Mouse (Mus musculus): ENCODE measurements around the gene Zar1l. TPM values are rescaled to one million over a fixed set of nuclear protein-coding genes. Genes with fewer than 3 reads are reported as not detected.

Gene Zar1l
- polyA plus RNA-seq (2011; ENCODE audit: insufficient read depth, insufficient read length, low replicate concordance, missing spikeins) = not detected in 2 replicates

- Histone ChIP-seq H3K4me3 (replicated peaks; ENCODE audit: control insufficient read depth, low read depth, low read length) (no peak within 1 kb of the TSS), H3K27ac (ENCODE audit: control insufficient read depth, insufficient read depth, low read depth, low read length, poor library complexity) (no peak within 1 kb of the TSS), H3K4me1 (ENCODE audit: control insufficient read depth, insufficient read depth, low read length) (no peaks in the 10 kb centered on the region)
- TF ChIP-seq POLR2A (IDR thresholded peaks at IDR 0.05; ENCODE audit: borderline replicate concordance, control insufficient read depth, low read depth, low read length) (no peak), CTCF (IDR thresholded peaks at IDR 0.05; ENCODE audit: control insufficient read depth, insufficient read depth, low read length) (no peak)
- WGBS = 52% methylated on average over 4 of the region's 4 CpGs
Measured at GRCm38 (mm10) chr5:150518064-150518463, at the start of gene Zar1l. TSS of gene Zar1l (minus strand) at chr5:150518164.

- 91% methylated on average over 5 of the region's 5 CpGs for WGBS
- H3K27ac ChIP-seq (ENCODE audit: control insufficient read depth, insufficient read depth, low read depth, low read length, poor library complexity) = no peak overlapping the region
- no peak for TF ChIP-seq POLR2A (IDR thresholded peaks at IDR 0.05; ENCODE audit: borderline replicate concordance, control insufficient read depth, low read depth, low read length)
- TF ChIP-seq CTCF (IDR thresholded peaks at IDR 0.05; ENCODE audit: control insufficient read depth, insufficient read depth, low read length) = no peak
Measured at GRCm38 (mm10) chr5:150566971-150567370, 49.0 kb upstream of the Zar1l start.

GRCm38 (mm10) chr5:150566226-150566625 lies 48.3 kb upstream of the Zar1l start:
- no peak for TF ChIP-seq CTCF (IDR thresholded peaks at IDR 0.05; ENCODE audit: control insufficient read depth, insufficient read depth, low read length)
- TF ChIP-seq POLR2A (IDR thresholded peaks at IDR 0.05; ENCODE audit: borderline replicate concordance, control insufficient read depth, low read depth, low read length) = no peak
- no peak overlapping the region for H3K4me3 ChIP-seq (replicated peaks; ENCODE audit: control insufficient read depth, low read depth, low read length)
- 66% methylated on average over 3 of the region's 3 CpGs for WGBS
- H3K4me1 ChIP-seq (ENCODE audit: control insufficient read depth, insufficient read depth, low read length) = no peaks in the 10 kb centered on the region
- H3K27ac ChIP-seq (ENCODE audit: control insufficient read depth, insufficient read depth, low read depth, low read length, poor library complexity) = no peak overlapping the region

More at GRCm38 (mm10) chr5:150566971-150567370, 49.0 kb upstream of the Zar1l start:
- Histone ChIP-seq H3K4me3 (replicated peaks; ENCODE audit: control insufficient read depth, low read depth, low read length) (no peak overlapping the region), H3K4me1 (ENCODE audit: control insufficient read depth, insufficient read depth, low read length) (no peaks in the 10 kb centered on the region)

- no peaks in the 10 kb centered on the region for H3K4me1 ChIP-seq (ENCODE audit: control insufficient read depth, insufficient read depth, low read length)
- WGBS = 91% methylated on average over 6 of the region's 6 CpGs
- TF ChIP-seq POLR2A (IDR thresholded peaks at IDR 0.05; ENCODE audit: borderline replicate concordance, control insufficient read depth, low read depth, low read length) (no peak), CTCF (IDR thresholded peaks at IDR 0.05; ENCODE audit: control insufficient read depth, insufficient read depth, low read length) (no peak)
- H3K4me3 ChIP-seq (replicated peaks; ENCODE audit: control insufficient read depth, low read depth, low read length) = no peak overlapping the region
- H3K27ac ChIP-seq (ENCODE audit: control insufficient read depth, insufficient read depth, low read depth, low read length, poor library complexity) = no peak overlapping the region
Measured at GRCm38 (mm10) chr5:150564426-150564825, 46.5 kb upstream of the Zar1l start.

DNA sequence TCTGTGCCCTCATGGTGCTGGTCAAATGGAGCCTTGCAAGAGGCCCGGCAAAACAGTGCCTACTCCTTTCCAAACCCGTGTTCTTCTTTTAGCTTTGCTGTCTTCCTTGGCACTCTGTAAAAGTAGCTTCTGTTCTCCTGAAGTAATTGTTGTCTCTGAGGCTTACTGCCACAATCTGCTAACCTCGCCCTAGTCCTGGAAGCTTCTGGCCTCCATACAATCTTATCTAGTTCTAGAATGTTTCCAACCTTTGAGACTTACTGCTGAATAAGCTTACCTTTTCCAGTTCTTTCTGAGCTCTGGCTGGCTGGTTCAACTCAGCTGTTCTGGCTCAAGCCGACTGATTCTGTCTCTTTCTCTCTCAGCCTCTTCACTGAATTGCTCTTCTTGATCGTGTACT lies 43.8 kb upstream of the Zar1l start:
- TF ChIP-seq POLR2A (IDR thresholded peaks at IDR 0.05; ENCODE audit: borderline replicate concordance, control insufficient read depth, low read depth, low read length) (no peak), CTCF (IDR thresholded peaks at IDR 0.05; ENCODE audit: control insufficient read depth, insufficient read depth, low read length) (no peak)
- no peaks in the 10 kb centered on the region for H3K4me1 ChIP-seq (ENCODE audit: control insufficient read depth, insufficient read depth, low read length)
- WGBS = 77% methylated on average over 5 of the region's 5 CpGs
- H3K27ac ChIP-seq (ENCODE audit: control insufficient read depth, insufficient read depth, low read depth, low read length, poor library complexity) = no peak overlapping the region
- no peak overlapping the region for H3K4me3 ChIP-seq (replicated peaks; ENCODE audit: control insufficient read depth, low read depth, low read length)

DNA sequence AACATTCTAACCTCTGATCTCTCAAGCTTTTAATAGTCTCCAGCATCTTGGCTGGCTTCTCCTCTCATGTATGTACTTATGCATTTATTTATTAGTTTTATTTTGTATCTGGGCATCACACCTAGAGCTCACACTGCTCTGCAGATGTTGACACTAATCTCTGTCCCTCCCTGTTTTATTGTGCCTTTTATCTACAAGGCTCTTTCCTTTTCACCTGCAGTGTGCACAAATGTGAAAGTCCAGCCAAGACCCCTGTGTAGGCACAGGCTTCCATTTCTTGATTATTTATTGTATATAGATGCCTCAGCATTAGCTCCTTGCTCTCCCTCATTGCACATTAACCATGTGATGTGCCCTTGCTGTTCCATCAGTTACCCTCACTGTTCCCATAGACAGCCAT lies 43.4 kb upstream of the Zar1l start:
- TF ChIP-seq CTCF (IDR thresholded peaks at IDR 0.05; ENCODE audit: control insufficient read depth, insufficient read depth, low read length) = no peak
- no peak for TF ChIP-seq POLR2A (IDR thresholded peaks at IDR 0.05; ENCODE audit: borderline replicate concordance, control insufficient read depth, low read depth, low read length)
- Histone ChIP-seq H3K27ac (ENCODE audit: control insufficient read depth, insufficient read depth, low read depth, low read length, poor library complexity) (no peak overlapping the region), H3K4me1 (ENCODE audit: control insufficient read depth, insufficient read depth, low read length) (no peaks in the 10 kb centered on the region), H3K4me3 (replicated peaks; ENCODE audit: control insufficient read depth, low read depth, low read length) (no peak overlapping the region)

- TF ChIP-seq CTCF (IDR thresholded peaks at IDR 0.05; ENCODE audit: control insufficient read depth, insufficient read depth, low read length) (no peak), POLR2A (IDR thresholded peaks at IDR 0.05; ENCODE audit: borderline replicate concordance, control insufficient read depth, low read depth, low read length) (no peak)
- H3K27ac ChIP-seq (ENCODE audit: control insufficient read depth, insufficient read depth, low read depth, low read length, poor library complexity) = no peak overlapping the region
- H3K4me1 ChIP-seq (ENCODE audit: control insufficient read depth, insufficient read depth, low read length) = no peaks in the 10 kb centered on the region
- 91% methylated on average over 5 of the region's 5 CpGs for WGBS
- H3K4me3 ChIP-seq (replicated peaks; ENCODE audit: control insufficient read depth, low read depth, low read length) = no peak overlapping the region
Measured at GRCm38 (mm10) chr5:150560851-150561250, 42.9 kb upstream of the Zar1l start.

DNA sequence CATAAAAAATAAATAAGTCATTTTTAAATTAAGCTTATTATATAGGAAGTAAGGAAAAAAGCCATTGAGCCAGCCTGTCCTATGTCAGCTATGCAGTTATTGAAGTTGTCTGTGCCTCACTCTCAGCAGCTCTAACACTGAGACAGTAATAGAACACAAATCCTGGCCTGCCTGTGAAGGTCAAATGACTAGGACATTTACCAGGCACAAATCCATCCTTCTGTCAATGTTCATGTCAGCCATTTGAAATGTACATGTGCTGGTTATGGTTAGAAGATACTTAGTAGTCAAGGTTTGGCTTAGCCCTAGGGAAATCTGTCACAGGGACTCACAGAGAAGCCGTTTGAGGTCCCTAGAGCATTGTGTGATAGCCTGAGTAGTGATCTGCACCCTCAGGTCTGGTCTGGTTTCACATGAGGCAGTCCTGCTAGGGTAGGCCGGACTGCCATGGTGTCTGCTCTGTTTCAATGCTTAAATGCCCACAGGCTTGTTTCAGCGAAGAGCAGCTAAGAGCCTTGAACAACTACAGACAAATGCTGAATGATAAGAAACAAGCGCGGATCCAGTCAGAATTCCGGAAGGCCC lies 41.6 kb upstream of the Zar1l start:
- H3K4me3 ChIP-seq (replicated peaks; ENCODE audit: control insufficient read depth, low read depth, low read length) = no peak overlapping the region
- 95% methylated on average over 6 of the region's 6 CpGs for WGBS

GRCm38 (mm10) chr5:150551637-150552036 lies 33.7 kb upstream of the Zar1l start:
- Histone ChIP-seq H3K27ac (ENCODE audit: control insufficient read depth, insufficient read depth, low read depth, low read length, poor library complexity) (no peak overlapping the region), H3K4me1 (ENCODE audit: control insufficient read depth, insufficient read depth, low read length) (no peaks in the 10 kb centered on the region), H3K4me3 (replicated peaks; ENCODE audit: control insufficient read depth, low read depth, low read length) (no peak overlapping the region)
- TF ChIP-seq POLR2A (IDR thresholded peaks at IDR 0.05; ENCODE audit: borderline replicate concordance, control insufficient read depth, low read depth, low read length) (no peak), CTCF (IDR thresholded peaks at IDR 0.05; ENCODE audit: control insufficient read depth, insufficient read depth, low read length) (no peak)
- 78% methylated on average over 3 of the region's 3 CpGs for WGBS

More for the DNA sequence above, 41.6 kb upstream of the Zar1l start:
- no peaks in the 10 kb centered on the region for H3K4me1 ChIP-seq (ENCODE audit: control insufficient read depth, insufficient read depth, low read length)
- no peak for TF ChIP-seq CTCF (IDR thresholded peaks at IDR 0.05; ENCODE audit: control insufficient read depth, insufficient read depth, low read length)
- no peak for TF ChIP-seq POLR2A (IDR thresholded peaks at IDR 0.05; ENCODE audit: borderline replicate concordance, control insufficient read depth, low read depth, low read length)
- no peak overlapping the region for H3K27ac ChIP-seq (ENCODE audit: control insufficient read depth, insufficient read depth, low read depth, low read length, poor library complexity)

Measured in bone marrow, adult 2 months (tissue).